Mouse (Mus musculus): ENCODE results near the gene Arhgef17. TPM values are rescaled to one million over a fixed set of nuclear protein-coding genes. Genes with fewer than 3 reads are reported as not detected.

The Arhgef17 gene
- polyA plus RNA-seq, 1 experiment from 2014 or later = 0.17 TPM

GRCm38 (mm10) chr7:100886535-100886934 lies 45.4 kb downstream of the Arhgef17 start:
- WGBS (ENCODE audit: missing documents) = 32% methylated on average over 3 of the region's 3 CpGs
- Histone ChIP-seq H3K79me2 (ENCODE audit: inconsistent target) (no peaks in the 10 kb centered on the region), H3K4me3 (ENCODE audit: inconsistent target) (no peak overlapping the region), H3K36me3 (ENCODE audit: inconsistent target) (no peaks in the 10 kb centered on the region), H3K27ac (no peak overlapping the region)

GRCm38 (mm10) chr7:100884460-100884859 lies 47.4 kb downstream of the Arhgef17 start:
- H3K36me3 ChIP-seq (ENCODE audit: inconsistent target) = no peaks in the 10 kb centered on the region
- 93% methylated on average over 4 of the region's 4 CpGs for WGBS (ENCODE audit: missing documents)

GRCm38 (mm10) chr7:100881950-100882349 lies 50.0 kb downstream of the Arhgef17 start:
- H3K36me3 ChIP-seq (ENCODE audit: inconsistent target) = no peaks in the 10 kb centered on the region
- H3K79me2 ChIP-seq (ENCODE audit: inconsistent target) = no peaks in the 10 kb centered on the region
- WGBS (ENCODE audit: missing documents) = 88% methylated on average over 4 of the region's 4 CpGs
- H3K4me3 ChIP-seq (ENCODE audit: inconsistent target) = no peak overlapping the region
- no peak overlapping the region for H3K27ac ChIP-seq

More at GRCm38 (mm10) chr7:100884460-100884859, 47.4 kb downstream of the Arhgef17 start:
- Histone ChIP-seq H3K4me3 (ENCODE audit: inconsistent target) (no peak overlapping the region), H3K27ac (no peak overlapping the region), H3K79me2 (ENCODE audit: inconsistent target) (no peaks in the 10 kb centered on the region)

- H3K36me3 ChIP-seq (ENCODE audit: inconsistent target) = no peaks in the 10 kb centered on the region
- H3K79me2 ChIP-seq (ENCODE audit: inconsistent target) = no peaks in the 10 kb centered on the region
- H3K27ac ChIP-seq = no peak overlapping the region
- WGBS (ENCODE audit: missing documents) = 90% methylated on average over 9 of the region's 9 CpGs
- no peak overlapping the region for H3K4me3 ChIP-seq (ENCODE audit: inconsistent target)
These were observed 50.4 kb downstream of the Arhgef17 start for GRCm38 (mm10) chr7:100881531-100881930.

GRCm38 (mm10) chr7:100879595-100879994 lies 52.3 kb downstream of the Arhgef17 start:
- no peak overlapping the region for H3K27ac ChIP-seq
- no peaks in the 10 kb centered on the region for H3K79me2 ChIP-seq (ENCODE audit: inconsistent target)
- no peaks in the 10 kb centered on the region for H3K36me3 ChIP-seq (ENCODE audit: inconsistent target)
- no peak overlapping the region for H3K4me3 ChIP-seq (ENCODE audit: inconsistent target)
- WGBS (ENCODE audit: missing documents) = 42% methylated on average over 19 of the region's 20 CpGs

- no peak overlapping the region for H3K27ac ChIP-seq
- no peak overlapping the region for H3K4me3 ChIP-seq (ENCODE audit: inconsistent target)
- H3K36me3 ChIP-seq (ENCODE audit: inconsistent target) = no peaks in the 10 kb centered on the region
- no peaks in the 10 kb centered on the region for H3K79me2 ChIP-seq (ENCODE audit: inconsistent target)
- WGBS (ENCODE audit: missing documents) = 91% methylated on average over 9 of the region's 9 CpGs
These were observed 55.1 kb downstream of the Arhgef17 start for GRCm38 (mm10) chr7:100876771-100877170.

GRCm38 (mm10) chr7:100876293-100876692 lies 55.6 kb downstream of the Arhgef17 start:
- no peak overlapping the region for H3K4me3 ChIP-seq (ENCODE audit: inconsistent target)
- 92% methylated on average over 13 of the region's 13 CpGs for WGBS (ENCODE audit: missing documents)
- peak overlapping the region; percentile 31; the same call in 1 of the 2 replicates for H3K27ac ChIP-seq
- H3K36me3 ChIP-seq (ENCODE audit: inconsistent target) = no peaks in the 10 kb centered on the region
- no peaks in the 10 kb centered on the region for H3K79me2 ChIP-seq (ENCODE audit: inconsistent target)

- no peaks in the 10 kb centered on the region for H3K79me2 ChIP-seq (ENCODE audit: inconsistent target)
- H3K4me3 ChIP-seq (ENCODE audit: inconsistent target) = no peak overlapping the region
- WGBS (ENCODE audit: missing documents) = 0% methylated on average over 1 of the region's 1 CpGs
- H3K27ac ChIP-seq = peak overlapping the region; percentile 31; the same call in 1 of the 2 replicates
- no peaks in the 10 kb centered on the region for H3K36me3 ChIP-seq (ENCODE audit: inconsistent target)
These were observed 56.1 kb downstream of the Arhgef17 start for GRCm38 (mm10) chr7:100875822-100876221.

- Histone ChIP-seq H3K36me3 (ENCODE audit: inconsistent target) (no peaks in the 10 kb centered on the region), H3K4me3 (ENCODE audit: inconsistent target) (no peak overlapping the region), H3K27ac (no peak overlapping the region), H3K79me2 (ENCODE audit: inconsistent target) (no peaks in the 10 kb centered on the region)
- WGBS (ENCODE audit: missing documents) = 89% methylated on average over 11 of the region's 13 CpGs
These were observed 58.7 kb downstream of the Arhgef17 start for GRCm38 (mm10) chr7:100873197-100873596.

- Histone ChIP-seq H3K36me3 (ENCODE audit: inconsistent target) (no peaks in the 10 kb centered on the region), H3K4me3 (ENCODE audit: inconsistent target) (no peak overlapping the region), H3K27ac (no peak overlapping the region), H3K79me2 (ENCODE audit: inconsistent target) (no peaks in the 10 kb centered on the region)
- 84% methylated on average over 5 of the region's 5 CpGs for WGBS (ENCODE audit: missing documents)
These were observed 60.0 kb downstream of the Arhgef17 start for GRCm38 (mm10) chr7:100871892-100872291.

GRCm38 (mm10) chr7:100871355-100871754 lies 60.6 kb downstream of the Arhgef17 start:
- 77% methylated on average over 4 of the region's 4 CpGs for WGBS (ENCODE audit: missing documents)

GRCm38 (mm10) chr7:100869877-100870629 lies 61.9 kb downstream of the Arhgef17 start:
- no peaks in the 10 kb centered on the region for H3K79me2 ChIP-seq (ENCODE audit: inconsistent target)
- no peak overlapping the region for H3K27ac ChIP-seq
- no peak overlapping the region for H3K4me3 ChIP-seq (ENCODE audit: inconsistent target)
- H3K36me3 ChIP-seq (ENCODE audit: inconsistent target) = no peaks in the 10 kb centered on the region
- WGBS (ENCODE audit: missing documents) = 84% methylated on average over 8 of the region's 8 CpGs

More at GRCm38 (mm10) chr7:100871355-100871754, 60.6 kb downstream of the Arhgef17 start:
- no peak overlapping the region for H3K27ac ChIP-seq
- H3K4me3 ChIP-seq (ENCODE audit: inconsistent target) = no peak overlapping the region
- no peaks in the 10 kb centered on the region for H3K36me3 ChIP-seq (ENCODE audit: inconsistent target)
- H3K79me2 ChIP-seq (ENCODE audit: inconsistent target) = no peaks in the 10 kb centered on the region

- H3K4me3 ChIP-seq (ENCODE audit: inconsistent target) = no peak overlapping the region
- WGBS (ENCODE audit: missing documents) = 3% methylated on average over 4 of the region's 4 CpGs
- H3K36me3 ChIP-seq (ENCODE audit: inconsistent target) = no peaks in the 10 kb centered on the region
- H3K79me2 ChIP-seq (ENCODE audit: inconsistent target) = no peaks in the 10 kb centered on the region
- H3K27ac ChIP-seq = peak overlapping the region; percentile 85
These were observed 63.4 kb downstream of the Arhgef17 start for GRCm38 (mm10) chr7:100868551-100868950.

- 76% methylated on average over 2 of the region's 2 CpGs for WGBS (ENCODE audit: missing documents)
- H3K27ac ChIP-seq = peak overlapping the region; percentile 85; the same call in 1 of the 2 replicates
These were observed 64.3 kb downstream of the Arhgef17 start for GRCm38 (mm10) chr7:100867561-100867960.

GRCm38 (mm10) chr7:100866675-100867074 lies 65.2 kb downstream of the Arhgef17 start:
- H3K4me3 ChIP-seq (ENCODE audit: inconsistent target) = no peak overlapping the region
- H3K27ac ChIP-seq = no peak overlapping the region
- 5% methylated on average over 3 of the region's 3 CpGs for WGBS (ENCODE audit: missing documents)
- no peaks in the 10 kb centered on the region for H3K36me3 ChIP-seq (ENCODE audit: inconsistent target)
- peaks cover 7% of the 10 kb centered on the region; the same call in 1 of the 2 replicates for H3K79me2 ChIP-seq (ENCODE audit: inconsistent target)

More at GRCm38 (mm10) chr7:100867561-100867960, 64.3 kb downstream of the Arhgef17 start:
- H3K36me3 ChIP-seq (ENCODE audit: inconsistent target) = no peaks in the 10 kb centered on the region
- H3K79me2 ChIP-seq (ENCODE audit: inconsistent target) = no peaks in the 10 kb centered on the region
- H3K4me3 ChIP-seq (ENCODE audit: inconsistent target) = no peak overlapping the region
